Comparison of ENCODE assay signal across 19 mouse cellular contexts in genomic region chr19:9044291-9044690, GRCm38 (mm10). TPM values are rescaled to one million over a fixed set of nuclear protein-coding genes. Genes with fewer than 3 reads are reported as not detected.
DNase-seq lines count a peak whose midpoint lies in the region; ATAC-seq and TF ChIP-seq lines count a peak whose summit lies in the region.
"Had no signal": no experiment of that assay in that cellular context is flagged by ENCODE, and none has a peak within 500 bp of the region (broad histone marks: within the 10 kb centered on the region; RNA-seq: fewer than 3 reads in every experiment).

No protein-coding gene starts in this region.

- no peaks in the 10 kb centered on the region for H3K9me3 ChIP-seq in midbrain, postnatal 0 days (ENCODE audit: low read length)
- H3K9me3 ChIP-seq: embryonic facial prominence, embryonic 13.5 days; forebrain, embryonic 12.5 days; heart, embryonic 15.5 days had no signal

- H3K36me3 ChIP-seq in midbrain, postnatal 0 days (ENCODE audit: insufficient read depth, low read length), result no peaks in the 10 kb centered on the region
- H3K36me3 ChIP-seq: embryonic facial prominence, embryonic 13.5 days; forebrain, embryonic 12.5 days; heart, embryonic 15.5 days had no signal

- ATAC-seq in granulocyte monocyte progenitor cell, adult 5-6 weeks (replicated peaks; ENCODE audit: poor library complexity, severe bottlenecking), result peak; percentile 50
- ATAC-seq in monocyte, adult 5-6 weeks (replicated peaks; ENCODE audit: insufficient number of reproducible peaks, low FRiP score, low TSS enrichment, poor library complexity, severe bottlenecking), result peak; percentile 42
- ATAC-seq in midbrain, postnatal 0 days (ENCODE audit: low FRiP score), result no peak
- no peak for ATAC-seq in erythroid progenitor cell, adult 5-6 weeks (replicated peaks; ENCODE audit: low FRiP score, poor library complexity, severe bottlenecking)

- H3K4me1 ChIP-seq in midbrain, postnatal 0 days (ENCODE audit: insufficient read depth, low read length), result no peaks in the 10 kb centered on the region
- H3K4me1 ChIP-seq: forebrain, embryonic 12.5 days had no signal

- TF ChIP-seq CTCF in midbrain, postnatal 0 days (IDR thresholded peaks at IDR 0.05), result no peak

- H3K4me3 ChIP-seq in midbrain, postnatal 0 days (ENCODE audit: low read depth, low read length), result no peak overlapping the region
- H3K4me3 ChIP-seq: embryonic facial prominence, embryonic 13.5 days; forebrain, embryonic 12.5 days; heart, embryonic 15.5 days had no signal

- 85% methylated on average over 4 of the region's 4 CpGs for WGBS in midbrain, postnatal 0 days

- no peak overlapping the region for H3K9ac ChIP-seq in midbrain, postnatal 0 days (replicated peaks; ENCODE audit: low read length, poor library complexity, severe bottlenecking)
- H3K9ac ChIP-seq: embryonic facial prominence, embryonic 13.5 days; forebrain, embryonic 12.5 days; heart, embryonic 15.5 days; hindbrain, embryonic 14.5 days had no signal

- DNase-seq in thymus, postnatal 0 days (ENCODE audit: low spot score), result peak; percentile 39
- no peak for DNase-seq in thymus, postnatal 4 days
- no peak for DNase-seq in midbrain, postnatal 0 days (ENCODE audit: low spot score)
- DNase-seq in urinary bladder, postnatal 14 days (ENCODE audit: low spot score), result no peak
- DNase-seq: cerebellum, postnatal 14 days; kidney, adult 8-10 months; lung, adult 2 months had no signal

- no peak overlapping the region for H3K27ac ChIP-seq in midbrain, postnatal 0 days (ENCODE audit: low read depth, low read length)
- H3K27ac ChIP-seq: embryonic facial prominence, embryonic 13.5 days; forebrain, embryonic 12.5 days; heart, embryonic 15.5 days; hindbrain, embryonic 14.5 days had no signal

- no peaks in the 10 kb centered on the region for H3K27me3 ChIP-seq in midbrain, postnatal 0 days (ENCODE audit: insufficient read depth, low read length)
- H3K27me3 ChIP-seq: CH12.LX; embryonic facial prominence, embryonic 13.5 days; forebrain, embryonic 12.5 days; heart, embryonic 15.5 days had no signal

- no peak overlapping the region for H3K4me2 ChIP-seq in midbrain, postnatal 0 days (ENCODE audit: low read depth, low read length, poor library complexity, severe bottlenecking)
- H3K4me2 ChIP-seq: embryonic facial prominence, embryonic 13.5 days; forebrain, embryonic 12.5 days; heart, embryonic 15.5 days; hindbrain, embryonic 14.5 days had no signal

RNA-seq across cellular contexts. Expression of gene Scgb1a1, which starts 43.5 kb away (rescaled TPM):
- polyA plus RNA-seq in thymus, postnatal 0 days (2015; fragmentation: Nextera tagmentation; extraction: Ambion mirVana), result 10.7 and 11.0 TPM in 2 replicates
- total RNA-seq in granulocyte monocyte progenitor cell, adult 5-6 weeks (2014; fragmentation: Nextera tagmentation), result not detected in 2 replicates
- not detected in 2 replicates for total RNA-seq in granulocyte monocyte progenitor cell, adult 5-6 weeks (2017)
- not detected in 3 replicates for total RNA-seq in monocyte, adult 5-6 weeks (2017)
- not detected in 2 replicates for total RNA-seq in midbrain, postnatal 0 days (2014; rRNA removed)
- not detected in 2 replicates for polyA plus RNA-seq in midbrain, postnatal 0 days (2015; fragmentation: Nextera tagmentation; extraction: Ambion mirVana)
- total RNA-seq in erythroid progenitor cell, adult 5-6 weeks (2015; ENCODE audit: low replicate concordance), result not detected in 2 replicates
- not detected in 2 replicates for total RNA-seq in erythroid progenitor cell, adult 5-6 weeks (2017; ENCODE audit: low replicate concordance)
- total RNA-seq: CH12.LX; gastrocnemius, adult 18-20 months; layer of hippocampus, adult 8-10 months; left cerebral cortex, postnatal 14 days; megakaryocyte-erythroid progenitor cell, adult 5-6 weeks had no signal
- polyA plus RNA-seq: embryonic facial prominence, embryonic 13.5 days; forebrain, embryonic 12.5 days; hindbrain, embryonic 14.5 days had no signal

RNA-seq across cellular contexts. Expression of gene Ahnak, which starts 55.2 kb away (rescaled TPM):
- 20.3 and 22.3 TPM in 2 replicates for polyA plus RNA-seq in thymus, postnatal 0 days (2015; fragmentation: Nextera tagmentation; extraction: Ambion mirVana)
- 5.8 and 12.1 TPM in 2 replicates for total RNA-seq in granulocyte monocyte progenitor cell, adult 5-6 weeks (2014; fragmentation: Nextera tagmentation)
- 14.1 and 14.8 TPM in 2 replicates for total RNA-seq in granulocyte monocyte progenitor cell, adult 5-6 weeks (2017)
- 408 to 1,020 TPM (median 414 TPM) in 3 replicates for total RNA-seq in monocyte, adult 5-6 weeks (2017)
- total RNA-seq in midbrain, postnatal 0 days (2014; rRNA removed), result 13.0 and 19.2 TPM in 2 replicates
- 4.4 and 5.7 TPM in 2 replicates for polyA plus RNA-seq in midbrain, postnatal 0 days (2015; fragmentation: Nextera tagmentation; extraction: Ambion mirVana)
- total RNA-seq in erythroid progenitor cell, adult 5-6 weeks (2015; ENCODE audit: low replicate concordance), result 13.0 and 13.8 TPM in 2 replicates
- total RNA-seq in erythroid progenitor cell, adult 5-6 weeks (2017; ENCODE audit: low replicate concordance), result 13.3 and 15.7 TPM in 2 replicates

Comparison
In these comparisons a context has a peak if more than half of its experiments do, and no peak if none do; other contexts are left out.
1. ATAC-seq: peak in granulocyte monocyte progenitor cell, adult 5-6 weeks (single experiment) and monocyte, adult 5-6 weeks (single experiment); none in midbrain, postnatal 0 days (single experiment) and erythroid progenitor cell, adult 5-6 weeks (single experiment).
2. RNA of gene Ahnak, which starts 55.2 kb away (total RNA-seq): 408 to 1,020 TPM in monocyte, adult 5-6 weeks; 13.0 to 15.7 TPM in erythroid progenitor cell, adult 5-6 weeks, 5.8 to 14.8 TPM in granulocyte monocyte progenitor cell, adult 5-6 weeks and 13.0 to 19.2 TPM in midbrain, postnatal 0 days; every median in the first group is over 10 times any median in the second.